Mouse (Mus musculus): ENCODE results near the gene Gpc1. TPM values are rescaled to one million over a fixed set of nuclear protein-coding genes. Genes with fewer than 3 reads are reported as not detected.

Gpc1 gene
- polyA plus RNA-seq, 1 experiment from 2014 or later = 154 TPM

- H3K4me2 ChIP-seq (ENCODE audit: low read depth, low read length, severe bottlenecking) = no peak overlapping the region
- no peak overlapping the region for H3K27ac ChIP-seq (ENCODE audit: low read depth, low read length)
- no peaks in the 10 kb centered on the region for H3K9me3 ChIP-seq (ENCODE audit: control insufficient read depth, low read length)
Measured at GRCm38 (mm10) chr1:92905703-92906310, 74.4 kb downstream of the Gpc1 start.

GRCm38 (mm10) chr1:92906779-92907631 is 75.6 kb downstream of the Gpc1 start, which contains the start of gene Dusp28:
Dusp28 (plus strand) TSS chr1:92906981.
- Histone ChIP-seq H3K27ac (ENCODE audit: low read depth, low read length) (peak within 1 kb of the TSS; percentile 62), H3K4me1 (replicated peaks; ENCODE audit: control insufficient read depth, insufficient read depth, low read length) (peaks cover 22% of the 10 kb centered on the region), H3K36me3 (ENCODE audit: control insufficient read depth, insufficient read depth, low read length) (no peaks in the 10 kb centered on the region), H3K9ac (ENCODE audit: low read length) (peak within 1 kb of the TSS; percentile 75), H3K4me2 (ENCODE audit: low read depth, low read length, severe bottlenecking) (peak within 1 kb of the TSS; percentile 81), H3K4me3 (ENCODE audit: low read depth, low read length) (peak within 1 kb of the TSS; percentile 71), H3K27me3 (ENCODE audit: control insufficient read depth, insufficient read depth, low read length) (no peaks in the 10 kb centered on the region), H3K9me3 (ENCODE audit: control insufficient read depth, low read length) (no peaks in the 10 kb centered on the region)
- under 1% methylated on average over 81 of the region's 81 CpGs for WGBS
- peak; percentile 93 for DNase-seq (ENCODE audit: low spot score)
- peak; percentile 86 for ATAC-seq (replicated peaks; ENCODE audit: low FRiP score)

More at GRCm38 (mm10) chr1:92905703-92906310, 74.4 kb downstream of the Gpc1 start:
- 90% methylated on average over 2 of the region's 2 CpGs for WGBS
- DNase-seq (ENCODE audit: low spot score) (no peak), ATAC-seq (replicated peaks; ENCODE audit: low FRiP score) (no peak)
- Histone ChIP-seq H3K9ac (ENCODE audit: low read length) (no peak overlapping the region), H3K27me3 (ENCODE audit: control insufficient read depth, insufficient read depth, low read length) (no peaks in the 10 kb centered on the region), H3K4me1 (replicated peaks; ENCODE audit: control insufficient read depth, insufficient read depth, low read length) (peaks cover 15% of the 10 kb centered on the region), H3K4me3 (ENCODE audit: low read depth, low read length) (no peak overlapping the region), H3K36me3 (ENCODE audit: control insufficient read depth, insufficient read depth, low read length) (no peaks in the 10 kb centered on the region)

GRCm38 (mm10) chr1:92907632-92908360 is 76.4 kb downstream of the Gpc1 start:
- 45% methylated on average over 20 of the region's 20 CpGs for WGBS
- no peak for DNase-seq (ENCODE audit: low spot score)
- H3K27ac ChIP-seq (ENCODE audit: low read depth, low read length) = peak overlapping the region; percentile 62
- H3K36me3 ChIP-seq (ENCODE audit: control insufficient read depth, insufficient read depth, low read length) = no peaks in the 10 kb centered on the region
- H3K4me2 ChIP-seq (ENCODE audit: low read depth, low read length, severe bottlenecking) = peak overlapping the region; percentile 81
- peak overlapping the region; percentile 75 for H3K9ac ChIP-seq (ENCODE audit: low read length)
- ATAC-seq (replicated peaks; ENCODE audit: low FRiP score) = no peak
- H3K9me3 ChIP-seq (ENCODE audit: control insufficient read depth, low read length) = no peaks in the 10 kb centered on the region
- no peaks in the 10 kb centered on the region for H3K27me3 ChIP-seq (ENCODE audit: control insufficient read depth, insufficient read depth, low read length)
- H3K4me1 ChIP-seq (replicated peaks; ENCODE audit: control insufficient read depth, insufficient read depth, low read length) = peaks cover 23% of the 10 kb centered on the region
- peak overlapping the region; percentile 71 for H3K4me3 ChIP-seq (ENCODE audit: low read depth, low read length)

GRCm38 (mm10) chr1:92908664-92909063 is 77.2 kb downstream of the Gpc1 start:
- ATAC-seq (replicated peaks; ENCODE audit: low FRiP score) = no peak
- no peak for DNase-seq (ENCODE audit: low spot score)
- H3K9ac ChIP-seq (ENCODE audit: low read length) = no peak overlapping the region
- peaks cover 20% of the 10 kb centered on the region for H3K4me1 ChIP-seq (replicated peaks; ENCODE audit: control insufficient read depth, insufficient read depth, low read length)
- no peaks in the 10 kb centered on the region for H3K9me3 ChIP-seq (ENCODE audit: control insufficient read depth, low read length)
- no peak overlapping the region for H3K4me3 ChIP-seq (ENCODE audit: low read depth, low read length)
- no peak overlapping the region for H3K27ac ChIP-seq (ENCODE audit: low read depth, low read length)
- 89% methylated on average over 3 of the region's 3 CpGs for WGBS
- no peaks in the 10 kb centered on the region for H3K27me3 ChIP-seq (ENCODE audit: control insufficient read depth, insufficient read depth, low read length)
- no peaks in the 10 kb centered on the region for H3K36me3 ChIP-seq (ENCODE audit: control insufficient read depth, insufficient read depth, low read length)
- H3K4me2 ChIP-seq (ENCODE audit: low read depth, low read length, severe bottlenecking) = no peak overlapping the region

- peak; percentile 64 for DNase-seq (ENCODE audit: low spot score)
- ATAC-seq (replicated peaks; ENCODE audit: low FRiP score) = no peak
- H3K9me3 ChIP-seq (ENCODE audit: control insufficient read depth, low read length) = no peaks in the 10 kb centered on the region
Measured at GRCm38 (mm10) chr1:92909068-92909467, 77.6 kb downstream of the Gpc1 start.

More at GRCm38 (mm10) chr1:92909068-92909467, 77.6 kb downstream of the Gpc1 start:
- H3K9ac ChIP-seq (ENCODE audit: low read length) = no peak overlapping the region
- H3K27ac ChIP-seq (ENCODE audit: low read depth, low read length) = no peak overlapping the region
- H3K4me3 ChIP-seq (ENCODE audit: low read depth, low read length) = no peak overlapping the region
- WGBS = 68% methylated on average over 4 of the region's 4 CpGs
- no peaks in the 10 kb centered on the region for H3K36me3 ChIP-seq (ENCODE audit: control insufficient read depth, insufficient read depth, low read length)
- no peaks in the 10 kb centered on the region for H3K27me3 ChIP-seq (ENCODE audit: control insufficient read depth, insufficient read depth, low read length)
- peaks cover 20% of the 10 kb centered on the region for H3K4me1 ChIP-seq (replicated peaks; ENCODE audit: control insufficient read depth, insufficient read depth, low read length)
- no peak overlapping the region for H3K4me2 ChIP-seq (ENCODE audit: low read depth, low read length, severe bottlenecking)

MicroRNAs encoded within 50 kb of the gene (microRNA counts, 519-probe panel; counts per million panel counts)
- microRNA mmu-miR-149 = 5,854 counts per million, percentile 77 among the panel's probes with 10 or more counts

Small RNA genes within 50 kb of the gene (microRNA-seq; reads per million reads assigned to microRNA genes)
- gene Mir149 (ENCODE audit: insufficient number of aligned reads) = 17,452 reads per million, percentile 96 among the genes with 10 or more reads in this experiment

Other genes with a start within 250 kb of the Gpc1 start
- not detected in 2 replicates for gene Olfr1412, start 245.9 kb upstream of the Gpc1 start, polyA plus RNA-seq (2014; fragmentation: Nextera tagmentation; extraction: Ambion mirVana)
- gene Olfr1411, start 237.2 kb upstream of the Gpc1 start, polyA plus RNA-seq (2014; fragmentation: Nextera tagmentation; extraction: Ambion mirVana) = not detected in 2 replicates
- not detected in 2 replicates for gene Olfr1410, start 225.9 kb upstream of the Gpc1 start, polyA plus RNA-seq (2014; fragmentation: Nextera tagmentation; extraction: Ambion mirVana)
- gene Olfr12, start 213.9 kb upstream of the Gpc1 start, polyA plus RNA-seq (2014; fragmentation: Nextera tagmentation; extraction: Ambion mirVana) = 0.15 TPM in 1 of 2 replicates, not detected in the other
- gene Cops9, start 189.7 kb upstream of the Gpc1 start, polyA plus RNA-seq (2014; fragmentation: Nextera tagmentation; extraction: Ambion mirVana) = 346 and 366 TPM in 2 replicates
- not detected in 2 replicates for gene Otos, start 182.8 kb upstream of the Gpc1 start, polyA plus RNA-seq (2014; fragmentation: Nextera tagmentation; extraction: Ambion mirVana)
- 1.5 and 1.8 TPM in 2 replicates for gene Ankmy1, start 71.3 kb downstream of the Gpc1 start, polyA plus RNA-seq (2014; fragmentation: Nextera tagmentation; extraction: Ambion mirVana)
- 16.0 and 19.0 TPM in 2 replicates for gene Dusp28, start 75.3 kb downstream of the Gpc1 start, polyA plus RNA-seq (2014; fragmentation: Nextera tagmentation; extraction: Ambion mirVana)
- 27.4 and 31.8 TPM in 2 replicates for gene Rnpepl1, start 79.1 kb downstream of the Gpc1 start, polyA plus RNA-seq (2014; fragmentation: Nextera tagmentation; extraction: Ambion mirVana)
- gene Capn10, start 102.7 kb downstream of the Gpc1 start, polyA plus RNA-seq (2014; fragmentation: Nextera tagmentation; extraction: Ambion mirVana) = 41.0 and 43.0 TPM in 2 replicates
- 0.16 and 0.40 TPM in 2 replicates for gene Gpr35, start 119.2 kb downstream of the Gpc1 start, polyA plus RNA-seq (2014; fragmentation: Nextera tagmentation; extraction: Ambion mirVana)
- gene Aqp12, start 174.7 kb downstream of the Gpc1 start, polyA plus RNA-seq (2014; fragmentation: Nextera tagmentation; extraction: Ambion mirVana) = not detected in 2 replicates